Mouse (Mus musculus) liver, adult 2 months (tissue): ENCODE measurements around the gene Enox1. TPM values are rescaled to one million over a fixed set of nuclear protein-coding genes. Genes with fewer than 3 reads are reported as not detected.
A peak's percentile ranks its signal among the peaks of the same experiment; 100 is the strongest.

Experiments
- DNase-seq: peaks from one replicate; pipeline ENCODE4 v3.0.0-alpha.2; 2011; ENCODE audit warnings: low read depth, low spot score; ENCODE audit errors: extremely low read depth
- H3K27ac ChIP-seq: fragments of 200-500 bp; replicated peaks from 2 replicates; pipeline ENCODE4 v1.5.1; 2012; ENCODE audit warnings: low read depth, mild to moderate bottlenecking, control low read depth, inconsistent platforms, low read length; ENCODE audit not compliant: insufficient read depth
- H3K27me3 ChIP-seq: fragments of 200-500 bp; 2 replicates; pipeline ENCODE4 v1.6.1; 2012; ENCODE audit warnings: mild to moderate bottlenecking, moderate library complexity, low read length, inconsistent platforms; ENCODE audit not compliant: control insufficient read depth, insufficient read depth
- H3K36me3 ChIP-seq: fragments of 200-500 bp; 2 replicates; pipeline ENCODE4 v1.6.1; 2012; ENCODE audit warnings: low read length, inconsistent platforms; ENCODE audit not compliant: control insufficient read depth, insufficient read depth
- H3K4me1 ChIP-seq: fragments of 200-500 bp; 2 replicates; pipeline ENCODE4 v1.6.1; 2011; ENCODE audit warnings: low read length; ENCODE audit not compliant: control insufficient read depth, insufficient read depth
- H3K4me3 ChIP-seq: fragments of 200-500 bp; 2 replicates; pipeline ENCODE4 v1.5.1; 2011; ENCODE audit warnings: low read depth, mild to moderate bottlenecking, control low read depth, low read length, moderate library complexity; ENCODE audit not compliant: insufficient read depth
- H3K79me2 ChIP-seq: fragments of 200-500 bp; 2 replicates; pipeline ENCODE4 v1.6.1; 2012; ENCODE audit warnings: inconsistent platforms, mild to moderate bottlenecking, low read length, moderate library complexity; ENCODE audit not compliant: control insufficient read depth, insufficient read depth
- H3K9ac ChIP-seq: fragments of 200-500 bp; 2 replicates; pipeline ENCODE4 v1.6.1; 2012; ENCODE audit warnings: low read depth, mild to moderate bottlenecking, control low read depth, inconsistent platforms, low read length
- CTCF ChIP-seq: fragments of 200-500 bp; IDR thresholded peaks from 2 replicates; pipeline ENCODE4 v1.5.1; 2011; ENCODE audit warnings: low read depth, low read length, control low read depth
- POLR2A ChIP-seq: fragments of 200-500 bp; IDR thresholded peaks from 2 replicates; pipeline ENCODE4 v1.6.1; 2011; ENCODE audit warnings: low read length, control low read depth; ENCODE audit not compliant: insufficient read depth; ENCODE audit errors: extremely low read depth
- WGBS: fragments of 180-500 bp; shearing (Covaris S2); methylation state at CpG from one replicate; pipeline ENCODE4 v1.1.7; 2018; 5-methylcytosine and 5-hydroxymethylcytosine counted together
- polyA plus RNA-seq: library from polyadenylated mRNA; depleted of rRNA; stranded (reverse); fragments of >200 nt; gene quantifications from 2 replicates; pipeline ENCODE4 v1.2.3, GENCODE M21; 2012
- total RNA-seq: library from RNA; depleted of rRNA; stranded (reverse); fragments of >200 nt; gene quantifications from 2 replicates; pipeline ENCODE4 v1.2.3, GENCODE M21; 2014

Gene Enox1
- total and polyA plus RNA-seq, 2 experiments, result 0.09 TPM; not detected in 1

DNA sequence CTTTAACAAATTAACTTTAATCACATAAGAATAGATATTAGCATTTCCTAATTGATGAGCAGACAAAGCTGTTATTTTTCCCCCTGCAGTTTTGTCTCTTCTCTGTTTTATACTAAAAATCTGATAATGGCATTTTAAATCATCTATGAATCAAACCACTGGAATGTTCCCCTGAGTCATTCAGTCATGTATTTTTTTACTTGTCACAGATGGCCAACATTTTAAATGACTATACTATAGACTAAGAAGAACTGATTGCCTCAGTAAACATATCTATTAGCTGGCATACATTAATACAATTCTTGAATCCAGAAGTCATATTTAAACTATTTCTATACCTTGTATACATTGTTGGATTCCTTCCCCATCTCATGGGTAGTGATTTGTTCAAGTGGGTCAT lies 173.2 kb downstream of the Enox1 start:
- Histone ChIP-seq H3K27ac (no peak overlapping the region), H3K4me3 (no peak overlapping the region), H3K36me3 (no peaks in the 10 kb centered on the region), H3K9ac (no peak overlapping the region), H3K27me3 (no peaks in the 10 kb centered on the region), H3K4me1 (no peaks in the 10 kb centered on the region), H3K79me2 (no peaks in the 10 kb centered on the region)
- no peak for TF ChIP-seq CTCF
- DNase-seq, result no peak

DNA sequence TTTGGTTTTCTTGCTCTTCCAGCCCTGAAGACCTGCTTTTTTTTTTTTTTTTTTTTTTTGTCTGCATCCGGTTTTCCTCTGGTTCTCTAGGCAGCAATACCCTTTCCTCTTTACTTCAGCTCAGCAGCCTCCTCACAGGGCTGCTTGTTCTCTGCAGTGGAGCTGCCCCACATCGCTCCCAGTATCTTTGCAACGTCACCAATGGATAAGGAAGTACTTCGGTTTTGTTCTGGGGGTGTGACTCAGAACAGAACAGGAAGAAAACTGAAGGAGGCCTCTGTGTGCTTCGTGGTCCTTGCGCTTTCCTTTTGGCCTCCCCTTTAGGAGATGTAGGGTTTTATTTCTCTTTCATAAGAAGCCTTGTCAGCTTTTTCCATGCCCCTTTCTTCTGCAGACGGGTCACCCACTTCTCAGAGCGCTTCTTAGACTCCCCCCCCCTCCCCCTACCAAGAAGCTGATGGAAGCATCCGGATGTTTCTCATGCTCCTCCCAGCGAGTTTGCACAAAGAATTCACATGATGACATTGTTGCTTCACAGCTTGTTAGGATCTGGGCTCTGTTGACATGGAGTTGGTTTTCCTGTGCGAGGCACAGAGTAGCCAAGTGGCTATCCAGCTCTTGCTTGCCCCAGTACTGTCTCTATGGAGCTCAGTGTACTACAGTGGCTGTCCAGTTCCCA lies 187.2 kb downstream of the Enox1 start:
- Histone ChIP-seq H3K9ac (no peak overlapping the region), H3K36me3 (no peaks in the 10 kb centered on the region), H3K4me3 (no peak overlapping the region), H3K27ac (0 out of 2 replicates have a peak overlapping the region, but pooled peaks have one; percentile 29), H3K4me1 (no peaks in the 10 kb centered on the region), H3K27me3 (no peaks in the 10 kb centered on the region), H3K79me2 (no peaks in the 10 kb centered on the region)
- 63% methylated on average over 11 of the region's 11 CpGs for WGBS
- TF ChIP-seq CTCF, result no peak
- no peak for TF ChIP-seq POLR2A
- peak; percentile 28 for DNase-seq

DNA sequence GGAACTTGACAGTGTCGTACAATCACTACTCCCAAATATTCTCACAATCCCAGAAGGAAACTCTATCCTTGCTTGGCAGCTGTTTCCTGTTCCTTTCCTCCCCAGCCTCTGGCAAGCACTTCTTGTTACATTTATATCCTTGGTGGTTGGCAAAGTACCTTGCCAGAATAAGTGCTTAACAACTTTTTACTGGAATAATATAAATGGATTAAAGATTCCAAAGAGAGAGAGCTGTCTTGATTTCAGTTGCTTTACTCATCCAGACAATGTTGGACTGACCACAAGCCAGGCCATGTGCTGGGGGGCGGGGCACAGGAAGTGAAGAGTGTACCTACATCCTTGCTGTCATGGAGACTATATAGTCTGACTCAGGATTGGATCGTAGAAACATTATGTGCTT lies 189.7 kb downstream of the Enox1 start:
- Histone ChIP-seq H3K9ac (no peak overlapping the region), H3K79me2 (no peaks in the 10 kb centered on the region), H3K36me3 (no peaks in the 10 kb centered on the region), H3K27ac (no peak overlapping the region), H3K27me3 (no peaks in the 10 kb centered on the region), H3K4me1 (no peaks in the 10 kb centered on the region), H3K4me3 (no peak overlapping the region)
- no peak for DNase-seq
- no peak for TF ChIP-seq POLR2A
- TF ChIP-seq CTCF, result no peak
- 82% methylated on average over 3 of the region's 3 CpGs for WGBS

DNA sequence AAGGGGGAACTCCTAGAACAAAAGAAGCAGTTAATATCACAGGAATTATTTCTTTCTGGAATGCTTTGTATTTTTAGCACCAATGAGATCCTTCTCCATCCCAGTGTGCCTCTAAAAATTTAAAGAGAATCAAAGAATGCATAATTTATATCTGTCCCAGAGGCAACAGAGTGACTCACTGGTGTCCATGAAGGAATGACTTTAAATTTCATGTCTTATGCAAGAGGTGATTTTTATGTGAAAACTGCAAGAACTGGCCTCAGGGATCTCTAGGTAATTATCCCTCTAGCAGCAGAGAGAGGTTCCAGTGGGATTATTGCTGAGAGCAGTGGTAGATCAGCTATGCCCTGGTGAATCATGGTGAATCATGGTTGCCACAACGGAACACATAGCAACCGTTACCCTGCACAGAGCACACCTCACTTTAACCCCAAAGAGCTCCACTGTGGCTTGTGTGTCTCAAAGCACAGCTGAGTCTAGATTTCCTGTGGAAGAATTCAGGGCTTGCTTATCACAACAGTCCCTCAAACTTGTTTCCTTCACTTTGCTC lies 195.3 kb downstream of the Enox1 start:
- no peaks in the 10 kb centered on the region for H3K27me3 ChIP-seq
- no peaks in the 10 kb centered on the region for H3K4me1 ChIP-seq
- no peaks in the 10 kb centered on the region for H3K36me3 ChIP-seq
- H3K9ac ChIP-seq, result no peak overlapping the region
- no peak overlapping the region for H3K27ac ChIP-seq
- H3K79me2 ChIP-seq, result no peaks in the 10 kb centered on the region
- no peak overlapping the region for H3K4me3 ChIP-seq
- no peak for DNase-seq
- TF ChIP-seq POLR2A, result no peak
- no peak for TF ChIP-seq CTCF
- WGBS, result 88% methylated on average over 2 of the region's 2 CpGs

DNA sequence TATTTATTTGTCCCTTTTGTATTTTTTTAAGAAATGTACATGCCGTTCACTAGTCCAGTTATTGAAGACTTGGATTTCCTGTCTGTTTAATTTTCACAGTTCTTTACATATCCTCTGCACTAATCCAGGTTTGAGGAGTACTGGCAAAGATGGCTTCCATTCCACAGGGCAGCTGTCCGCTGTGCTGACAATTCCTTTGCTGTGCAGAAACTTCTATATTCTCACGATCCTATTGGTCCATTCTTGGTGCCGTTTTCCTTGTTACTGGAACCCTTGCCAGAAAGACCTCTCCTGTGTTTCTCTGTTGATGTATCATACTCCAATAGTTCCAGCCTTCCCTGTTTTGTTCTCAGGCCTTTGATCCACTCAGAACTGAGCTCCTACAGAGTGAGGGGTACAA lies 206.1 kb downstream of the Enox1 start:
- no peaks in the 10 kb centered on the region for H3K4me1 ChIP-seq
- H3K9ac ChIP-seq, result no peak overlapping the region
- no peak for TF ChIP-seq CTCF
- no peak for TF ChIP-seq POLR2A
- no peak for DNase-seq
- H3K27ac ChIP-seq, result no peak overlapping the region
- H3K36me3 ChIP-seq, result no peaks in the 10 kb centered on the region
- H3K79me2 ChIP-seq, result no peaks in the 10 kb centered on the region
- whole genome bisulfite sequencing, result 75% methylated on average over 4 of the region's 4 CpGs
- no peak overlapping the region for H3K4me3 ChIP-seq
- no peaks in the 10 kb centered on the region for H3K27me3 ChIP-seq

DNA sequence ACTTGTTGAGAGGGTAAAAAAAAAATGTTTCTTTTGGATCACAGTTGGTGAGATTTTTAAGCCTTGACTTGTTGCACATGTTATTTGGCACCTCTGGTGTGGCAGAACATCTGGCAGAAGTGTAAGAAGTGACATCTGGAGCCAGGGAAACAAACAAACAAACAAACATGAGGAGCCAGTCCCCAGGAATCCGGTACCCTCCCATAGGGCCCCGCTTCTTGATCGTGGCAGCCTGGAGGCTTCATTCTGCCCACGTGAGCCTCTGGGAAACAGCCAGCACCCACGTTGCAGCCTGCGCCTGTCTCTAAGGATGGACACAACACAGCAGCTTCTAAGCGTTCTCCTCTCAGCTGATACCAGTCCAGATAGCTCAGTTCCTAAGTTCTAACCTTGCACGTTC lies 211.8 kb downstream of the Enox1 start:
- Histone ChIP-seq H3K4me1 (no peaks in the 10 kb centered on the region), H3K36me3 (no peaks in the 10 kb centered on the region), H3K79me2 (no peaks in the 10 kb centered on the region), H3K9ac (no peak overlapping the region), H3K4me3 (no peak overlapping the region), H3K27me3 (no peaks in the 10 kb centered on the region), H3K27ac (no peak overlapping the region)
- TF ChIP-seq CTCF (no peak), POLR2A (no peak)
- DNase-seq, result no peak
- 68% methylated on average over 8 of the region's 8 CpGs for WGBS
